Mouse (Mus musculus): ENCODE measurements at regions not wholly inside any gene's neighbourhood (a gene's known extent, or its start where the extent isn't known, plus 50 kb on each side); places are given as distances from the start of the nearest gene placed in this dataset.

- TF ChIP-seq CTCF (IDR thresholded peaks at IDR 0.05; ENCODE audit: insufficient read depth, low read depth, low read length): no peak
- TF ChIP-seq POLR2A (IDR thresholded peaks at IDR 0.05; ENCODE audit: insufficient read depth, low read depth, low read length): no peak
Observed at GRCm38 (mm10) chr17:16054481-16054880, 223.6 kb upstream of the Rgmb start.
